Mouse (Mus musculus) intestine, embryonic 16.5 days (tissue): Measurements from ENCODE around the gene Wtap. TPM values are rescaled to one million over a fixed set of nuclear protein-coding genes. Genes with fewer than 3 reads are reported as not detected.
"Not testable (repeated sequence)": the region's sequence is repeated elsewhere in the genome, so short reads cannot be mapped to it uniquely, and the experiment has no call there.

Source experiments
- ATAC-seq: fragments of 200-750 bp; cut with Nextera tagmentation; 2 replicates; pipeline ENCODE4 v1.8.0; 2017; ENCODE audit warnings: moderate TSS enrichment, moderate library complexity
- H3K27ac ChIP-seq: fragments of 300-500 bp; sonication (generic); 2 replicates; pipeline ENCODE4 v1.5.1; 2014; ENCODE audit warnings: mild to moderate bottlenecking, low read length
- H3K27me3 ChIP-seq: fragments of 300-500 bp; sonication (generic); replicated peaks from 2 replicates; pipeline ENCODE4 v1.6.1; 2014; ENCODE audit warnings: low read length, control low read depth, mixed read lengths; ENCODE audit not compliant: control insufficient read depth, insufficient read depth
- H3K36me3 ChIP-seq: fragments of 300-500 bp; sonication (generic); 2 replicates; pipeline ENCODE4 v1.6.1; 2014; ENCODE audit warnings: low read length, control low read depth; ENCODE audit not compliant: control insufficient read depth, insufficient read depth
- H3K4me1 ChIP-seq: fragments of 300-500 bp; sonication (generic); 2 replicates; pipeline ENCODE4 v1.6.1; 2014; ENCODE audit warnings: low read length, control low read depth, mixed read lengths; ENCODE audit not compliant: control insufficient read depth, insufficient read depth
- H3K4me2 ChIP-seq: fragments of 300-500 bp; sonication (generic); 2 replicates; pipeline ENCODE4 v1.6.1; 2014; ENCODE audit warnings: low read depth, low read length, control low read depth
- H3K4me3 ChIP-seq: fragments of 300-500 bp; sonication (generic); 2 replicates; pipeline ENCODE4 v1.5.1; 2014; ENCODE audit warnings: mild to moderate bottlenecking, low read length
- H3K9ac ChIP-seq: fragments of 300-500 bp; sonication (generic); 2 replicates; pipeline ENCODE4 v1.6.1; 2014; ENCODE audit warnings: low read depth, low read length
- H3K9me3 ChIP-seq: fragments of 300-500 bp; sonication (generic); 2 replicates; pipeline ENCODE4 v1.6.1; 2016; ENCODE audit warnings: low read length, control low read depth; ENCODE audit not compliant: control insufficient read depth
- WGBS: fragments of 180-500 bp; shearing (Covaris S2); extraction: QIAGEN DNeasy Blood & Tissue Kit; methylation state at CpG from one replicate; pipeline ENCODE4 v1.1.7; 2014; 5-methylcytosine and 5-hydroxymethylcytosine counted together
- polyA plus RNA-seq: library from polyadenylated mRNA; unstranded; fragments of >200 nt; fragmentation: Nextera tagmentation; extraction: Ambion mirVana; gene quantifications from 2 replicates; pipeline ENCODE4 v1.2.1, GENCODE M21; 2015

Gene Wtap
- polyA plus RNA-seq: 86.6 and 96.8 TPM in 2 replicates

DNA sequence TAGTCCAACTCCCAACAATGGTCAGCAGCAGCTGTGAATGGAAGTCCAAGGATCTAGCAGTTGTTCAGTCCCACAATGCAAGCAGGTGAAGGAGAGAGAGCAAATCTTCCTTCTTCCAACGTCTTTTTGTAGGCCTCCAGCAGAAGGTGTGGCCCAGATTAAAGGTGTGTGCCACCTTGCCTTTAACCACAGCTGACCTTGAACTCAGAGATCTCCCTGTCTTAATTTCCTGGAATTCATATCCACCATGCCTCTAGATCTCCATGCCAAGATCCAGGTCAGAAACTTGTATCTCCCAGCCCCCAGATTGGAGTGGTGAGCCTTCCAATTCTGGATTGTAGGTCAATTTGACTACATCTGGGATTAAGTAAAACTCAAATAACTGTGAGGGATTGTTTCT lies at the start of gene Wtap:
Wtap (minus strand) TSS at position 101 of the 400 bp plus-strand sequence.
- H3K4me1 ChIP-seq: 0 out of 2 replicates have a peak, but pooled peaks cover 3% of the 10 kb centered on the region
- WGBS: 57% methylated on average over 1 of the region's 1 CpGs
- no peaks in the 10 kb centered on the region for H3K9me3 ChIP-seq
- no peak for ATAC-seq
- H3K4me2 ChIP-seq: peak within 1 kb of the TSS; percentile 77
- H3K4me3 ChIP-seq: peak within 1 kb of the TSS; percentile 99
- H3K36me3 ChIP-seq: no peaks in the 10 kb centered on the region
- peak within 1 kb of the TSS; percentile 100 for H3K27ac ChIP-seq
- peak within 1 kb of the TSS; percentile 100; the same call in 1 of the 2 replicates for H3K9ac ChIP-seq
- H3K27me3 ChIP-seq: no peaks in the 10 kb centered on the region

GRCm38 (mm10) chr17:13036627-13037192 lies 42.7 kb upstream of the Wtap start:
- H3K36me3 ChIP-seq, H3K27ac ChIP-seq, H3K27me3 ChIP-seq, H3K4me2 ChIP-seq, ATAC-seq, H3K4me3 ChIP-seq, H3K4me1 ChIP-seq, H3K9me3 ChIP-seq, H3K9ac ChIP-seq: not testable (repeated sequence)
- 88% methylated on average over 3 of the region's 12 CpGs for WGBS

DNA sequence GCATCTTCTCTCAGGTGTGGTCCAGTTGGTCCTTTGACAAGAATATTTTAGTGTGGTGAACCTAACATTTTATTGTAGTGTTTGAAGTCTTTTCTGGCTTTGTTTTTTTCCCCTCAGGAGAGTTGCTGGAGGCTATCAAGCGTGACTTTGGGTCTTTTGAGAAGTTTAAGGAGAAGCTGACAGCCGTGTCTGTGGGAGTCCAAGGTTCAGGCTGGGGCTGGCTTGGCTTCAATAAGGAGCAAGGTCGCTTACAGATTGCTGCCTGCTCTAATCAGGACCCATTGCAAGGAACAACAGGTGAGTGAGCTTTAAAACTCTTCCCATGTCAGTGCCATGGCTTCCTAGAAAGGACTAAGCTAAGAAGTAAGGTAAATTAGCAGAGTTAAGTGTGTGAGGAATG lies 19.3 kb upstream of the Wtap start:
- Histone ChIP-seq H3K4me2 (no peak overlapping the region), H3K9me3 (no peaks in the 10 kb centered on the region), H3K9ac (no peak overlapping the region), H3K4me1 (peaks cover 6% of the 10 kb centered on the region; the same call in 1 of the 2 replicates), H3K4me3 (no peak overlapping the region), H3K27me3 (no peaks in the 10 kb centered on the region), H3K27ac (no peak overlapping the region), H3K36me3 (peaks cover 5% of the 10 kb centered on the region; the same call in 1 of the 2 replicates)
- 78% methylated on average over 3 of the region's 3 CpGs for WGBS
- ATAC-seq: 0 out of 2 replicates have a peak, but pooled peaks have one; percentile 36

DNA sequence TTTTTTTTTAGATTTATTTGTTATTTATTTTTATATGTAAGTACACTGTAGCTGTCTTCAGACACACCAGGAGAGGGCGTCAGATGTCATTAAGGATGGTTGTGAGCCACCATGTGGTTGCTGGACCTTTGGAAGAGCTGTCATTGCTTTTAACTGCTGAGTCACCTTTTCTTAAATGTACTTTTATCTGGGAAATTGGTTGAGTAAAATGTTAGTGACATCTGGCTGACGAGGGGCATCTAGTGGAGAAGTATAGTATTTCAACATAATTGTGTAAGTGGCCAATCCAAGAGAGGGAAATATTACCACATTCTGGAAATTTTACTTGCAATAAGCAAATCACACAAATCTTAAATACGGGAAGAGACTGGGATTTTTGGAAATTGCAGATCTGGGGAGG lies 15.9 kb upstream of the Wtap start:
- H3K9me3 ChIP-seq: no peaks in the 10 kb centered on the region
- peaks cover 11% of the 10 kb centered on the region; the same call in 1 of the 2 replicates for H3K4me1 ChIP-seq
- no peaks in the 10 kb centered on the region for H3K36me3 ChIP-seq
- no peak overlapping the region for H3K27ac ChIP-seq
- no peak overlapping the region for H3K4me3 ChIP-seq
- WGBS: 21% methylated on average over 3 of the region's 3 CpGs
- H3K4me2 ChIP-seq: no peak overlapping the region
- ATAC-seq: no peak
- H3K9ac ChIP-seq: no peak overlapping the region
- no peaks in the 10 kb centered on the region for H3K27me3 ChIP-seq

DNA sequence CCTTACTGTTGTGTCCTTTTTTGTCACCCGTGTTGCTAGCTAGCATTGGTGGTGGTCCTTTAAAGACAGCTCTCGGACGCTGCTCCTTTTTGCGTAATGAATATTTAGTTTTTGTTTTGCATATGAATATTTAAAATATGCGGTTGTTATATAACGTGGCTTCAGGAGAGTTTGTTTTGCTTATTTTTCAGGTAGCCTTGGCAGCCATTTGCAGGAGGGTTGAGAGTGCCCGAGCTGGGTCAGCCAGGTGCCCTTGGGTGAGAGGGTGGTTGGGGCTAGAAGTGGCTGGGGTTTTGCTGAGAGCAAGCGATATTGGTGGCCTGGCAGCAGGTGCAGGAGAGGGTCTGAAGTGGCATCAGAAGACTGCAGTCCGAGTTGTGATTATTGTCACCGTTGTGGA lies 14.6 kb upstream of the Wtap start:
- H3K9ac ChIP-seq: peak overlapping the region; percentile 81
- no peaks in the 10 kb centered on the region for H3K27me3 ChIP-seq
- H3K27ac ChIP-seq: peak overlapping the region; percentile 93
- no peaks in the 10 kb centered on the region for H3K36me3 ChIP-seq
- H3K4me3 ChIP-seq: peak overlapping the region; percentile 85
- H3K4me2 ChIP-seq: peak overlapping the region; percentile 63
- ATAC-seq: no peak
- H3K4me1 ChIP-seq: peaks cover 11% of the 10 kb centered on the region; the same call in 1 of the 2 replicates
- no peaks in the 10 kb centered on the region for H3K9me3 ChIP-seq
- 3% methylated on average over 10 of the region's 10 CpGs for WGBS

GRCm38 (mm10) chr17:13007730-13008425 lies 13.9 kb upstream of the Wtap start:
- Histone ChIP-seq H3K4me1 (peaks cover 11% of the 10 kb centered on the region; the same call in 1 of the 2 replicates), H3K9me3 (no peaks in the 10 kb centered on the region), H3K4me2 (peak overlapping the region; percentile 63), H3K27ac (peak overlapping the region; percentile 93), H3K27me3 (no peaks in the 10 kb centered on the region), H3K4me3 (peak overlapping the region; percentile 85), H3K9ac (peak overlapping the region; percentile 81), H3K36me3 (no peaks in the 10 kb centered on the region)
- WGBS: under 1% methylated on average over 74 of the region's 76 CpGs
- ATAC-seq: peak; percentile 99

DNA sequence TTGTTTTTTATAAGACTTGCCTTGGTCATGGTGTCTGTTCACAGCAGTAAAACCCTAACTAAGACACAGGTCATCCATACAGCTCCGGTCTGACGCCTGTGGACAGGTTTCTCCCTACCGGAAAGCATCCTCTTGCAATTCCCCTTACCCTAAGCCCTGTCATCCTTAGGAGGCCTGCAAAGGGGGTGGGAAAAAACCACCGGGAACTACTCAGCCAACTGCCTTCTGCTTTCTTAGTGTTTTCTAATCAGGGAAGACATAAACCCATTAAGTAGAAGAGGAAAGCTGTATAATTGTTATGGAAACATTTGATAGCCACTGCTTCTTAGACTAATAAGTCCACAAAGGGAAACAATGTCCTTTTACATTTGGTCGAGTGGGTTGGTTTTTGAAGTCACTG lies 13.0 kb upstream of the Wtap start:
- no peaks in the 10 kb centered on the region for H3K36me3 ChIP-seq
- no peaks in the 10 kb centered on the region for H3K9me3 ChIP-seq
- no peaks in the 10 kb centered on the region for H3K27me3 ChIP-seq
- H3K4me3 ChIP-seq: peak overlapping the region; percentile 85; the same call in 1 of the 2 replicates
- peaks cover 11% of the 10 kb centered on the region; the same call in 1 of the 2 replicates for H3K4me1 ChIP-seq
- H3K4me2 ChIP-seq: peak overlapping the region; percentile 63
- WGBS: 46% methylated on average over 5 of the region's 5 CpGs
- no peak for ATAC-seq
- H3K9ac ChIP-seq: no peak overlapping the region
- no peak overlapping the region for H3K27ac ChIP-seq

- Histone ChIP-seq H3K27ac (peak within 1 kb of the TSS; percentile 68; the same call in 1 of the 2 replicates), H3K9ac (peak within 1 kb of the TSS; percentile 81), H3K4me2 (peak within 1 kb of the TSS; percentile 63), H3K4me1 (peaks cover 11% of the 10 kb centered on the region; the same call in 1 of the 2 replicates), H3K4me3 (peak within 1 kb of the TSS; percentile 85)
- not testable (repeated sequence) for H3K27me3 ChIP-seq, H3K9me3 ChIP-seq, H3K36me3 ChIP-seq, ATAC-seq
- WGBS: 91% methylated on average over 2 of the region's 2 CpGs
Observed at GRCm38 (mm10) chr17:13006546-13006945, 12.6 kb upstream of the Wtap start, which contains the start of gene Sod2. Gene Sod2, plus strand, starts transcription at chr17:13006846.

DNA sequence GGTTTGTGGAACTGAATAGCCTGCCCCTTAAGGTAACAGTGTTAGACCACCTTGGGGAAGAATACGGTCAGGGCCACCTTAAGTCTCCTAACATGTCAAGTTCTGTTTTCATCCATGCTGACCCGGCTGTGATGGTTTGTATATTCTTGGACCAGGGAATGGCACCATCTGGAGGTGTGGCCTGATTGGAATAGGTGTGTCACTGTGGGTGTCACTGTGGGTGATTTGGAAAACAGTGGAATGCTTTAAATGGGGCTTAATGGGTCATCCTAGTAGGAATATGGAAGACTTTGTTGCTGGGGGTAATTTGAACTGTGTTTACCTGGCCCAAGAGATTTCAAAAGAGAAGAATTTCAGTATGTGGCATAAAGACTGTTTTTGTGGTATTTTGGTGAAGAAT lies 10.5 kb upstream of the Wtap start:
- H3K4me3 ChIP-seq, H3K27ac ChIP-seq, H3K4me2 ChIP-seq, H3K9me3 ChIP-seq, H3K9ac ChIP-seq, H3K27me3 ChIP-seq, H3K36me3 ChIP-seq, ATAC-seq: not testable (repeated sequence)
- H3K4me1 ChIP-seq: peaks cover 11% of the 10 kb centered on the region; the same call in 1 of the 2 replicates
- WGBS: 68% methylated on average over 2 of the region's 2 CpGs
